Mouse (Mus musculus): ENCODE measurements around the gene Ogfrl1. TPM values are rescaled to one million over a fixed set of nuclear protein-coding genes. Genes with fewer than 3 reads are reported as not detected.

Gene Ogfrl1
- polyA plus RNA-seq, 2 experiments, result 7.4 to 16.5 TPM

- no peak for DNase-seq (ENCODE audit: low read depth in 3 of 3, low spot score in 3 of 3)
- Histone ChIP-seq H3K9me3 (ENCODE audit: control insufficient read depth, low read length) (no peaks in the 10 kb centered on the region), H3K27ac (peak overlapping the region; percentile 77), H3K9ac (replicated peaks) (peak overlapping the region; percentile 95), H3K4me2 (ENCODE audit: low read depth) (peak overlapping the region; percentile 99), H3K36me3 (replicated peaks; ENCODE audit: control insufficient read depth, insufficient read depth, low read depth) (peaks cover 7% of the 10 kb centered on the region), H3K4me3 (ENCODE audit: insufficient read depth in 1 of 2, low read depth in 2 of 2, low read length in 2 of 2) (peak overlapping the region; percentile 80 to 87), H3K4me1 (replicated peaks; ENCODE audit: control insufficient read depth in 2 of 2, insufficient read depth in 2 of 2, low read length in 1 of 2) (peaks cover 29 to 39% of the 10 kb centered on the region in 2 experiments), H3K27me3 (ENCODE audit: control insufficient read depth, insufficient read depth, low read length) (no peaks in the 10 kb centered on the region)
- 0% methylated on average over 21 of the region's 21 CpGs for WGBS (ENCODE audit: insufficient replicate concordance)
- no peak for ATAC-seq (ENCODE audit: insufficient read depth)
- TF ChIP-seq EP300 (IDR thresholded peaks at IDR 0.05; ENCODE audit: low read depth) (no peak), CTCF (IDR thresholded peaks at IDR 0.05; ENCODE audit: low read depth) (no peak)
Observed at GRCm38 (mm10) chr1:23382461-23382805, 15.1 kb downstream of the Ogfrl1 start.

DNA sequence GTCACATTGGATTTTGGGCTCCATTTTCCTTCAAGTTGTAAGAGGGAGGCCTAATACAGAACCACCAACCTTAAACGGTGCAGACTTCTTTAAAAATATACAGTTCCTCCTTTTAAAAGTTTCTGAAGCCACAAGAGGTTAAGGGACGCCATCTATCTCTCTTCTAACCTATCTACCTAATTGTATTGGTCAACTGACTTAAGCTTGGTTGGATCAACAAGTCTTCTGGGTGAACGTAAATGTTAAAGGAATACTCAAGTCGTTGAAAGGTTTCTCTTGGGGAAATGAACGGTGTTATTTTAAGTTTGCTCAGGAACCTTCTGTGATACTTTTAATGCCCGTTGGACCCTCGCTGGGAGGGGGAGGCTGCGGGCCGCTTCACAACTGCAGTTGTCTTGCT is 15.5 kb downstream of the Ogfrl1 start:
- Histone ChIP-seq H3K9me3 (ENCODE audit: control insufficient read depth, low read length) (no peaks in the 10 kb centered on the region), H3K9ac (replicated peaks) (peak overlapping the region; percentile 95), H3K4me2 (ENCODE audit: low read depth) (peak overlapping the region; percentile 99), H3K27me3 (ENCODE audit: control insufficient read depth, insufficient read depth, low read length) (no peaks in the 10 kb centered on the region), H3K4me1 (replicated peaks; ENCODE audit: control insufficient read depth in 2 of 2, insufficient read depth in 2 of 2, low read length in 1 of 2) (peaks cover 29 to 39% of the 10 kb centered on the region in 2 experiments), H3K27ac (no peak overlapping the region), H3K36me3 (replicated peaks; ENCODE audit: control insufficient read depth, insufficient read depth, low read depth) (peaks cover 8% of the 10 kb centered on the region), H3K4me3 (ENCODE audit: insufficient read depth in 1 of 2, low read depth in 2 of 2, low read length in 2 of 2) (peak overlapping the region; percentile 80 to 87)
- ATAC-seq (ENCODE audit: insufficient read depth) (no peak), DNase-seq (ENCODE audit: low read depth in 3 of 3, low spot score in 3 of 3) (no peak)
- 5% methylated on average over 9 of the region's 9 CpGs for WGBS (ENCODE audit: insufficient replicate concordance)
- no peak for TF ChIP-seq CTCF (IDR thresholded peaks at IDR 0.05; ENCODE audit: low read depth)
- TF ChIP-seq EP300 (IDR thresholded peaks at IDR 0.05; ENCODE audit: low read depth), result no peak

DNA sequence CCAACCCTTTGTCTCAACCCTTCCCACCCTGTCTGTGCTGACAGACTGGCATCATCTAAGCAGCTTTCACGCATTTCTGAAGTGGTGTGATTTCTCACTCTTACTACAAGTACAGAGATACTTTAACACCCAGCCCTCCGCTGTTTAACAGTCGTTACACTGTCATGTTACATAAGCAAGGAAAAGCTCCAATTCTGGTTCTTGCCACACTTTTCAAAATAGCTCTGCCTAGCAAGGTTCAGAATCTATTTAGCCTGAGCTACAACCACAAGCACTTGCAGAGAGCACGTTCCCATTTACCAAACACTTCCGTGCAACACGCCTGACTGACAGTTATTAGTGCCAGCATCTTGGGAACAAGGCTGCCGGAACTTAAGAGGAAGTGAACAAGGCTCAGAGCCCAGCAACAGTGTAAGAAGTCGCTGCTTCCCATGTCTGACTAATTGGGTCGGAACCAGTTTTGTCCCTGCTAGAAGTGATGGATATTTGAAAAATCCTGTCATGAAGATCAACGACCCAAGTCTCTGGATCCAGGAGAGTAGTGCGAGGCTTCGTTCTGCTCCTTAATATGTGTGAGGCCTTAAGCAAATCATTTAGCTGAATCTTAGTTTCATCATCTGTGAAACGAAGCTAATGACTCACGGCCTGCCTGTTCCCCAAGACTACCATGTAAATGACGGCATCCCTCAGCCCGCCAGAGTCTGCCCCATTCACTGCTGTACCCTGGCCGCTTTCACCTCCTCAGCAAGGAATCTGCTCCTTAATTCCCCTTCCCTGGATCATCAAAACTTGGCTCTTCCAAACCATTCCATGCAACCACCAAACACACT is 17.4 kb downstream of the Ogfrl1 start:
- WGBS (ENCODE audit: insufficient replicate concordance), result 32% methylated on average over 17 of the region's 17 CpGs

GRCm38 (mm10) chr1:23379321-23379720 is 18.3 kb downstream of the Ogfrl1 start:
- H3K4me3 ChIP-seq (ENCODE audit: insufficient read depth in 1 of 2, low read depth in 2 of 2, low read length in 2 of 2), result no peak overlapping the region; a peak in 1 of 4 replicates
- ATAC-seq (ENCODE audit: insufficient read depth) (no peak), DNase-seq (ENCODE audit: low read depth in 3 of 3, low spot score in 3 of 3) (no peak)
- WGBS (ENCODE audit: insufficient replicate concordance), result 66% methylated on average over 6 of the region's 6 CpGs
- H3K4me2 ChIP-seq (ENCODE audit: low read depth), result peak overlapping the region; percentile 99
- H3K27me3 ChIP-seq (ENCODE audit: control insufficient read depth, insufficient read depth, low read length), result no peaks in the 10 kb centered on the region
- H3K4me1 ChIP-seq (replicated peaks; ENCODE audit: control insufficient read depth in 2 of 2, insufficient read depth in 2 of 2, low read length in 1 of 2), result peaks cover 29 to 37% of the 10 kb centered on the region in 2 experiments
- H3K36me3 ChIP-seq (replicated peaks; ENCODE audit: control insufficient read depth, insufficient read depth, low read depth), result peaks cover 19% of the 10 kb centered on the region
- H3K27ac ChIP-seq, result no peak overlapping the region
- H3K9ac ChIP-seq (replicated peaks), result no peak overlapping the region
- no peak for TF ChIP-seq CTCF (IDR thresholded peaks at IDR 0.05; ENCODE audit: low read depth)
- TF ChIP-seq EP300 (IDR thresholded peaks at IDR 0.05; ENCODE audit: low read depth), result no peak
- no peaks in the 10 kb centered on the region for H3K9me3 ChIP-seq (ENCODE audit: control insufficient read depth, low read length)

More for the DNA sequence above, 17.4 kb downstream of the Ogfrl1 start:
- Histone ChIP-seq H3K4me1 (replicated peaks; ENCODE audit: control insufficient read depth in 2 of 2, insufficient read depth in 2 of 2, low read length in 1 of 2) (peaks cover 29 to 39% of the 10 kb centered on the region in 2 experiments), H3K9me3 (ENCODE audit: control insufficient read depth, low read length) (no peaks in the 10 kb centered on the region), H3K4me2 (ENCODE audit: low read depth) (peak overlapping the region; percentile 99), H3K27ac (no peak overlapping the region), H3K9ac (replicated peaks) (peak overlapping the region; percentile 31), H3K4me3 (ENCODE audit: insufficient read depth in 1 of 2, low read depth in 2 of 2, low read length in 2 of 2) (peak overlapping the region; percentile 6 to 28; a peak in 2 of 4 replicates), H3K27me3 (ENCODE audit: control insufficient read depth, insufficient read depth, low read length) (no peaks in the 10 kb centered on the region), H3K36me3 (replicated peaks; ENCODE audit: control insufficient read depth, insufficient read depth, low read depth) (peaks cover 15% of the 10 kb centered on the region)
- TF ChIP-seq CTCF (IDR thresholded peaks at IDR 0.05; ENCODE audit: low read depth), result no peak
- no peak for TF ChIP-seq EP300 (IDR thresholded peaks at IDR 0.05; ENCODE audit: low read depth)
- ATAC-seq (ENCODE audit: insufficient read depth), result no peak
- DNase-seq (ENCODE audit: low read depth in 3 of 3, low spot score in 3 of 3), result no peak

GRCm38 (mm10) chr1:23377572-23377971 is 20.0 kb downstream of the Ogfrl1 start:
- Histone ChIP-seq H3K9me3 (ENCODE audit: control insufficient read depth, low read length) (no peaks in the 10 kb centered on the region), H3K9ac (replicated peaks) (no peak overlapping the region), H3K36me3 (replicated peaks; ENCODE audit: control insufficient read depth, insufficient read depth, low read depth) (peaks cover 19% of the 10 kb centered on the region), H3K4me2 (ENCODE audit: low read depth) (no peak overlapping the region), H3K27me3 (ENCODE audit: control insufficient read depth, insufficient read depth, low read length) (no peaks in the 10 kb centered on the region), H3K4me1 (replicated peaks; ENCODE audit: control insufficient read depth in 2 of 2, insufficient read depth in 2 of 2, low read length in 1 of 2) (peaks cover 26 to 43% of the 10 kb centered on the region in 2 experiments), H3K27ac (no peak overlapping the region), H3K4me3 (ENCODE audit: insufficient read depth in 1 of 2, low read depth in 2 of 2, low read length in 2 of 2) (no peak overlapping the region)
- no peak for ATAC-seq (ENCODE audit: insufficient read depth)
- 73% methylated on average over 13 of the region's 13 CpGs for WGBS (ENCODE audit: insufficient replicate concordance)
- no peak for DNase-seq (ENCODE audit: low read depth in 3 of 3, low spot score in 3 of 3)
- TF ChIP-seq EP300 (IDR thresholded peaks at IDR 0.05; ENCODE audit: low read depth) (no peak), CTCF (IDR thresholded peaks at IDR 0.05; ENCODE audit: low read depth) (no peak)
